Mouse (Mus musculus): ENCODE results near the gene Sirt4. TPM values are rescaled to one million over a fixed set of nuclear protein-coding genes. Genes with fewer than 3 reads are reported as not detected.

Gene Sirt4
- total and polyA plus RNA-seq, 2 experiments = 11.5 to 26.1 TPM

DNA sequence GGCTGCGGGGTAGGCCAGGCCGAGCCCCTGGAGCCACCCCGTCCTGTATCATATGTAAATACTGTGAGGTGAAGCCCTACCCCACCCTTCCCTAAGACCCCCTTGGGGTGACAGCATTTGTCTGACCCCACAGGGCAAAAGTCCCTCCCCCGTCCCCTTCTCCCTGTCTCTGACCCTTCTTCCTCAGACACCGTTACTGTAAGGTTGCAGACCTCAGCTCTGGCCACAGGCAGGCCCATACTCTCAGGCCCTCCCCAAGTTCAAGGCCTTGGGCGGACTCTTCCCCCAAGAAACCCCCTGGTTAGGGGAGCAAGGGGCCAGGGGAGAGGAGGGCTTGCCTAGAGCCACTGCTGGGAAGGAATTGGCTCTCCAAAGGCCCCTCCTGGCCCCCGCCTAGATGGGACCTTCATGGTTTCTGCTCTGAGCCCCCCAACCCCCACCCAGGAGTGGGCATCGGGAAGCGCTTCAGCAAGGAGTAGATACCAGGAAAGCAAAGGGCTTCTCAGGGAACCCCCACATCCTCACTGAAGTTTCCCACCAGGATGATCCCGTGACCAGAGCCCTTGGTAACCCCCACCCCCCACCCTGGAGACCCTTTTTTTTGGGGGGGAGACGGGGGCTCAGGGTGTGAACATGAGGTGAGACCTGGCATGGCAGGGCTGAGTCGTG is 30.0 kb downstream of the Sirt4 start:
- Histone ChIP-seq H3K4me3 (ENCODE audit: insufficient read depth, low read depth, low read length) (no peak overlapping the region), H3K27me3 (ENCODE audit: control insufficient read depth, insufficient read depth, low read length) (no peaks in the 10 kb centered on the region)
- TF ChIP-seq CTCF (IDR thresholded peaks at IDR 0.05; ENCODE audit: low read depth, low read length) (no peak), POLR2A (IDR thresholded peaks at IDR 0.05; ENCODE audit: extremely low read depth, insufficient read depth, low read length) (no peak)

DNA sequence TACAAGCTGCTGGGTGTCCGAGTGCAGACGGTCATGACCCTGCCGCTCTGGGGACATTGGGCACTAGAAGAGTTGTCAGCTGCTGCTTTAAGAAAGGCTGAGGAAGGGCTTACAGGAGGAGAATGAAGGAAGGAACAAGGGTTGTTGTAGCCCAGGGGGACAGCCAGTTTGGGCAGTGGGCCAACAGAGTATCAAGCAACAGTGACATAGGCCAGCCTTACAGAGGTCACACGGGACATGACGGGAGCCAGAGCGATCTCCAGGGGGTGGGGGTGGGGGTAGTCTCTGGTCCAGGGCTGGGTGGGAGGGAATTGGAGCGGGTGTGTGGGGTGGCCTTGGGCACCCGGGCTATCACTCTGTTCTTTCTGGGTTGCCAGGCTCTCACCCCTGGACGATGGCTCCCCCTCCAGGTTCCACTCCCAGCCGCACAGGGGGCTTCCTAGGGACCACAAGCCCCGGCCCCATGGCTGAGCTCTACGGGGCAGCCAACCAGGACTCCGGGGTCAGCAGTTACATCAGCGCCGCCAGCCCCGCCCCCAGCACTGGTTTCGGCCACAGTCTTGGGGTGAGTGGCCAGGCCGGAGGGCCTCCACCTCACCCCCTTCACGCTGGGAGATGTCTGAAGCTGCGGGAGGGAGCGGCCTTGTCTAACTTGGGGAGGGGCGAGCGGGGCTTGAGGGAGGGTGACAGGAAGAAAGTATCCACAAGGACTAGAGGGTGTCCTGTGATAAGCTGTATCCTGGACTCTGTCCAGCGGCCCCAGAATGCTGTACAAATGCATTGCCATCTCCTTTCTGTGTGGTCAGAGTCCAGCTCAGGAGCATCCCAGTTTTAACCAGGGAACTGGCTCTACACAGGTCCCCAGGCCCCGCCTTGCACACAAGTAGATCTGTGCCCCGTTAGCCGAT is 33.9 kb downstream of the Sirt4 start:
- DNase-seq (ENCODE audit: extremely low read depth, low read depth, low spot score) = no peak
- Histone ChIP-seq H3K9ac (ENCODE audit: low read depth, low read length) (no peak overlapping the region), H3K4me1 (ENCODE audit: control insufficient read depth, insufficient read depth, low read length) (no peaks in the 10 kb centered on the region), H3K4me3 (ENCODE audit: insufficient read depth, low read depth, low read length) (no peak overlapping the region), H3K79me2 (ENCODE audit: control insufficient read depth, insufficient read depth, low read length) (no peaks in the 10 kb centered on the region), H3K27me3 (ENCODE audit: control insufficient read depth, insufficient read depth, low read length) (no peaks in the 10 kb centered on the region), H3K36me3 (ENCODE audit: control insufficient read depth, insufficient read depth, low read length) (no peaks in the 10 kb centered on the region), H3K27ac (replicated peaks; ENCODE audit: insufficient read depth, low read depth, low read length) (no peak overlapping the region)
- 75% methylated on average over 27 of the region's 27 CpGs for WGBS
- TF ChIP-seq CTCF (IDR thresholded peaks at IDR 0.05; ENCODE audit: low read depth, low read length) (no peak), POLR2A (IDR thresholded peaks at IDR 0.05; ENCODE audit: extremely low read depth, insufficient read depth, low read length) (no peak)

More for the DNA sequence above, 30.0 kb downstream of the Sirt4 start:
- no peak for DNase-seq (ENCODE audit: extremely low read depth, low read depth, low spot score)
- no peak overlapping the region for H3K9ac ChIP-seq (ENCODE audit: low read depth, low read length)
- H3K36me3 ChIP-seq (ENCODE audit: control insufficient read depth, insufficient read depth, low read length) = no peaks in the 10 kb centered on the region
- no peak overlapping the region for H3K27ac ChIP-seq (replicated peaks; ENCODE audit: insufficient read depth, low read depth, low read length)
- no peaks in the 10 kb centered on the region for H3K79me2 ChIP-seq (ENCODE audit: control insufficient read depth, insufficient read depth, low read length)
- WGBS = 79% methylated on average over 12 of the region's 12 CpGs
- H3K4me1 ChIP-seq (ENCODE audit: control insufficient read depth, insufficient read depth, low read length) = no peaks in the 10 kb centered on the region

DNA sequence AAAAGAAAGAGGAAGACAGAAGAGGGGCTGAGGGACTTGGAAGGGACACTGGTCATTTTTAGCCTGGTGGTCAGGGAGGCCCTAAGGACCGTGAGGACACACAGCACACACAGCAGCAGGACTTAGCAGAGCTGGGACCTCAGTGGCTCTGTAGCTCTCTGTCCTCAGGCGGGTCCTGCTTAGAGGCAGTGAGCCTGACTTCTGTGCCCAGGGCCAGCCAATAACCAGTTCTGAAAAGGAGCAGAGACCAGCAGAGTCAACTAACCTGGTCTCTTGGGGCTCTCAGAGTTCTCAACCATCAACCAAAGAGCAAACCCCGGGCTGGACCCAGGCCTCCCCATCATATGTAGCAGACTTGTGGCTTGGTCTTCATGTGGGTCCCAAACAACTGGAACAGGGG is 35.3 kb downstream of the Sirt4 start:
- 81% methylated on average over 3 of the region's 3 CpGs for WGBS

DNA sequence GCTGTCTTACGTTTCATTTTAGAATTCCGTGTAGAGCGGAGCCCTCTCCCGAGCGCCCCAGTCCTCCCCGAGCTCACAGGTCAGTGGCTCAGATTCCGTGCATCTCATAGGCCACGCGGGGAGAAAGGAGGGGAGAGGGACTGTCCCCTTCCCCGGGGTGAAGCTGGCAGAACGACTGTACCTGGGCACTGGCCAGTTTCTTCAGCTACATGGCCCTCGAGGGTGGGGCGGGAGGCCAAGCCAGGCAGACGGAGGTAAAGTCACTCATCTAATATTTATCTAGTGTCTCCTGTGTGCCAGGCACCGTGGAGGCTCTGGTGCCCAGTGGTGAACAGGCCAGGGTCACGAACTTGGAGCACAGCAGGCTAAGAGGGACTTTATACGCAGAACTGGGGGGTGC is 37.4 kb downstream of the Sirt4 start:
- no peak for DNase-seq (ENCODE audit: extremely low read depth, low read depth, low spot score)
- Histone ChIP-seq H3K4me3 (ENCODE audit: insufficient read depth, low read depth, low read length) (no peak overlapping the region), H3K4me1 (ENCODE audit: control insufficient read depth, insufficient read depth, low read length) (no peaks in the 10 kb centered on the region), H3K27ac (replicated peaks; ENCODE audit: insufficient read depth, low read depth, low read length) (no peak overlapping the region), H3K79me2 (ENCODE audit: control insufficient read depth, insufficient read depth, low read length) (no peaks in the 10 kb centered on the region), H3K36me3 (ENCODE audit: control insufficient read depth, insufficient read depth, low read length) (no peaks in the 10 kb centered on the region), H3K27me3 (ENCODE audit: control insufficient read depth, insufficient read depth, low read length) (no peaks in the 10 kb centered on the region), H3K9ac (ENCODE audit: low read depth, low read length) (no peak overlapping the region)
- TF ChIP-seq CTCF (IDR thresholded peaks at IDR 0.05; ENCODE audit: low read depth, low read length) = no peak
- no peak for TF ChIP-seq POLR2A (IDR thresholded peaks at IDR 0.05; ENCODE audit: extremely low read depth, insufficient read depth, low read length)
- 73% methylated on average over 17 of the region's 17 CpGs for WGBS

More for the DNA sequence above, 35.3 kb downstream of the Sirt4 start:
- H3K4me1 ChIP-seq (ENCODE audit: control insufficient read depth, insufficient read depth, low read length) = no peaks in the 10 kb centered on the region
- no peak for DNase-seq (ENCODE audit: extremely low read depth, low read depth, low spot score)
- H3K4me3 ChIP-seq (ENCODE audit: insufficient read depth, low read depth, low read length) = no peak overlapping the region
- no peaks in the 10 kb centered on the region for H3K27me3 ChIP-seq (ENCODE audit: control insufficient read depth, insufficient read depth, low read length)
- no peak overlapping the region for H3K9ac ChIP-seq (ENCODE audit: low read depth, low read length)
- H3K79me2 ChIP-seq (ENCODE audit: control insufficient read depth, insufficient read depth, low read length) = no peaks in the 10 kb centered on the region
- TF ChIP-seq POLR2A (IDR thresholded peaks at IDR 0.05; ENCODE audit: extremely low read depth, insufficient read depth, low read length) (no peak), CTCF (IDR thresholded peaks at IDR 0.05; ENCODE audit: low read depth, low read length) (no peak)
- H3K36me3 ChIP-seq (ENCODE audit: control insufficient read depth, insufficient read depth, low read length) = no peaks in the 10 kb centered on the region
- H3K27ac ChIP-seq (replicated peaks; ENCODE audit: insufficient read depth, low read depth, low read length) = no peak overlapping the region

DNA sequence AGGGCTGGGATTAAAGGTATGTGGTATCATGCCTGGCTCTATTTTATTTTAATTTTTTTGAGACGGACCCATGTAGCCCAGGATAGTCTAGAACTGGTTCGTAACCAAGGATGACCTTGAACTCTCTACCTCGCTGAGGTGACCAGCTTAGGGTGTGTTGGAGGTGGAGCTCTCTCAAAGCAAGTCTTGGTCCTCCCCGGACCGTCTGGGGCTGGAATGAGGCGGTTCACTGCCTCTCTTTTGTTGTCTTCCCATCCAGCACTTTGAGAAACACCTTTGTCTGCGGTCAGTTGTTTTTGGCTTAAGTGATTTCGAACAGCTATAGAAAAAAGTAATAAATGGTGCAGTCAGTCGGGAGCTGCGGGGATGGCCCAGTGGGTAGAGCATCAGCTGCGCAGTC is 40.4 kb downstream of the Sirt4 start:
- no peak for TF ChIP-seq CTCF (IDR thresholded peaks at IDR 0.05; ENCODE audit: low read depth, low read length)
- no peak for TF ChIP-seq POLR2A (IDR thresholded peaks at IDR 0.05; ENCODE audit: extremely low read depth, insufficient read depth, low read length)
- H3K27me3 ChIP-seq (ENCODE audit: control insufficient read depth, insufficient read depth, low read length) = no peaks in the 10 kb centered on the region
- no peak for DNase-seq (ENCODE audit: extremely low read depth, low read depth, low spot score)
- H3K9ac ChIP-seq (ENCODE audit: low read depth, low read length) = no peak overlapping the region
- H3K27ac ChIP-seq (replicated peaks; ENCODE audit: insufficient read depth, low read depth, low read length) = no peak overlapping the region
- H3K4me1 ChIP-seq (ENCODE audit: control insufficient read depth, insufficient read depth, low read length) = no peaks in the 10 kb centered on the region
- H3K4me3 ChIP-seq (ENCODE audit: insufficient read depth, low read depth, low read length) = no peak overlapping the region
- WGBS = 86% methylated on average over 11 of the region's 11 CpGs
- no peaks in the 10 kb centered on the region for H3K79me2 ChIP-seq (ENCODE audit: control insufficient read depth, insufficient read depth, low read length)
- no peaks in the 10 kb centered on the region for H3K36me3 ChIP-seq (ENCODE audit: control insufficient read depth, insufficient read depth, low read length)
